Mouse (Mus musculus): ENCODE data around the gene Wipi1.

DNA sequence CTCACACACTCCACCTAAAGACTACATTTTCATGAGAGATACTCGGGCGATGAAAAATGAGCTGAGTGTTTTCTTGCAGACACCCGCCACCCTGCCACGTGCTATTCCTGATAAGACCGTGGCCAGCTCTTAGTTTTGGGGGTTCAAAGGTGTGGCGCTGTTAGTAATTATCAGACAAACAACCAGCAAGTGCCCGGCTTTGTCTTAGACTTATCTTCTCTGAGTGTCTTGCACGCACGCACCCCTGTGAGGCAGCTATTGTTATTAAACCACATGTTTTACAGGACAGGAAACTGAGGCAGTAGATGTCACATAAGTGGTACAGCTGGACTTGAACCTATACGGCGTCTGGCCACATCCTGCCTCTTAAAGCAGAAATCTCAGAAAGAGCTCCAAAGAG is 54.3 kb downstream of the Wipi1 start:
- TF ChIP-seq CTCF (IDR thresholded peaks at IDR 0.05; ENCODE audit: low read depth, low read length) (no peak), POLR2A (IDR thresholded peaks at IDR 0.05; ENCODE audit: extremely low read depth, insufficient read depth, low read length) (no peak)
